Mouse (Mus musculus) adrenal gland, postnatal 14 days (tissue): Measurements from ENCODE around the gene Mtmr4. TPM values are rescaled to one million over a fixed set of nuclear protein-coding genes. Genes with fewer than 3 reads are reported as not detected.

Experiments
- DNase-seq: peaks from one replicate; pipeline ENCODE4 v3.0.0; 2021; ENCODE audit warnings: mixed read lengths
- long read RNA-seq, 2 experiments: library from polyadenylated mRNA; stranded (forward); transcript quantifications; one replicate each; pipeline ENCODE4 v2.0.0; 2021
- total RNA-seq: library from RNA; stranded (reverse); gene quantifications from 2 replicates; pipeline ENCODE4 v1.2.3, GENCODE M21; 2021

Mtmr4 gene
- 23.7 and 27.7 TPM in 2 replicates for total RNA-seq
- long read RNA-seq, experiment 1, full-length matches to known transcripts, result 3 of 5 reads
- long read RNA-seq, experiment 1, partial matches to known transcripts, result 0 of 5 reads
- long read RNA-seq, experiment 1, other reads (novel, unspliced or antisense), result 2 of 5 reads
- long read RNA-seq, experiment 2, full-length matches to known transcripts, result 1 of 4 reads
- long read RNA-seq, experiment 2, partial matches to known transcripts, result 2 of 4 reads
- long read RNA-seq, experiment 2, other reads (novel, unspliced or antisense), result 1 of 4 reads

DNA sequence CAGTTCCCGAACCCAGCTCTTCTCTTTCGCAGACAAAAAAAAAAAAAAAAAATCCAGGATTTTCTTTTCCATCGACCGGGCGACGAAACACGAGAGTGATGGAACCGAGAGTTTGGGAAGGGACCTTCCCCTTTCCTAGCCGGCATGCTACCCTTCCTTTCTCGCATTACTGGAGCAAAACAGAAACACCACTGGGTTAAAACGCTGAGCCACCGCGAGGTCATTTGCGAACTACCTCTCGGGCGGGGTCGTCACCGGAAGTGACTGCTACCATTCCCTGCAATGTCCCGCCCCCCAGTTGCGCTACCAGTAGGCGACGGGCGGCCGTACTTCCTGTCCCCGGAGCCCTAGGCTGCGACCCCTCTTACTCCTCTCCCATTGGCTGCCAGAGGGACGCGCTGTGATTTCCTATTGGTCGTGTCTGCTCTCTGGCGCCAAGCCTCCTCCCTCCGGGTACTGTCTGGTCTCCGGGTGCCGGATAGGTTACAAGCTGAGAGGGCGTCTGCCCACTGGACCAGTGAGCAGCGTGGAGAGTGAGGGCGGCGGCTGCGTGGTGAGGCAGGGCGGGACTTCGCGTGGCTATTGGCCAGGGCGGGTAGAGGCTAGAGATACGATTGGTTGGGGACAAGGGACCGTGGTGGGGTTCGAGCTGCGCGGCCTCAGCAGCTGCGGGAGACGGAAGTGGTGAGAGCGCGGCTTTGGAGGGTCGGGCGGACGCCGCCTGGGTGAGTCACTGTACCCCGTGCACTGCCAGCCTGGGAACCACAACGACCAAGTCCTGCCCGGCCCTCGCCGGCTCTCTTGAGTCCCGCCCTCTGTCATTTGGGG, at the start of gene Mtmr4:
Gene Mtmr4 (plus strand): TSS at position 637 of the 828 bp plus-strand sequence.
- peak; percentile 100 for DNase-seq

DNA sequence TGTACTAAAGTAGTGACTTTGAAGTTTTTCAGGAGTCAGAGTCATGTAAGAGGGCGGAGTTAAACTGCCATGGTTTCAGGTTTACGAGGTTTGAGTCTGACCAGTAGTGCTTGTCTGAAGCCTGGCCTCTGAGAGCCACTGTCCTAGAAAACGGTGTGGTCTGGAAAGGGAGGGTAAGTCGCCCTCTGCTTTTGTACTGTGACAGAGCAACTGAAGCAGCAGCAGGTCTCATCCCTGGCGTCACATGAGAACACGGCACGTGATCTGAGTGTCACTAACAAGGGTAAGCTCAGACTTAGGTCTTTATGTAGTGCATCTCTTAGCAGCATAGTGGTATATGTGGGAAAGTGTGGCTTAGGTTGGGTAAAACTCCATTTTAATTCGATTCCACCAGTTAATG, 49.7 kb upstream of the Mtmr4 start:
- DNase-seq, result peak; percentile 26

GRCm38 (mm10) chr11:87542906-87543305, 49.1 kb upstream of the Mtmr4 start:
- no peak for DNase-seq

- DNase-seq, result no peak
These were observed 38.6 kb upstream of the Mtmr4 start for GRCm38 (mm10) chr11:87553342-87553741.

- DNase-seq, result no peak
These were observed 37.6 kb upstream of the Mtmr4 start for GRCm38 (mm10) chr11:87554386-87554785.

DNA sequence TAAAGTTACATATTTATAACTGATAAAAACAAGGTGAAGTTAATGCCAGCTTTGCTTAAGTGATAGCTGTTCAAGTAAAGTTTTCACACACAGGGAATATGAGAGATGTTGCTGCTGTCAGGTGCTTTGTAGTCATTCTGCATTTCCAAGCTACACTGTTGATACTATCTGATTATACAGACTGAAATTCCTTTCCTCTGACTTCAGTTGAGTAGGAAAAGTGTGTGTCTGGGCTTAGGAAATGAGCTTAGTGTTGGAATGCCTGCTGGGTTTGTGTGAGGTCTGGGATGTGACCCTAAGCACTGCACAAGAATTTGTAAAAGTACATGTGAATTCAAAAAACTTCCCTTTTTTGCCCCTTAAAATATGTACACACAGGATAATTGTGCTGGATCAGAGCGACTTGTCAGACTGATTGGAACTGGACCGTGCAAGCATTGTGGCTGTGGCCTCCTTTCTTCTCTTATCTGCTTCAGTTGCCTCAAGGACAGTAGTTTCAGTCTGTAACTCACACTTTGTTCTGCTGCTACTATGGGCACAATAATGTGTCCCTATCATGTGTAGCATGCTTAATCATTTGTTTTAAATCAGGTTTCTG, 36.8 kb upstream of the Mtmr4 start:
- DNase-seq, result no peak

- DNase-seq, result no peak
These were observed 30.8 kb upstream of the Mtmr4 start for GRCm38 (mm10) chr11:87561208-87561607.

- DNase-seq, result no peak
These were observed 25.5 kb upstream of the Mtmr4 start, which contains the start of gene Gm11492 for GRCm38 (mm10) chr11:87566501-87566900. Gene Gm11492 (plus strand): TSS chr11:87566653.

DNA sequence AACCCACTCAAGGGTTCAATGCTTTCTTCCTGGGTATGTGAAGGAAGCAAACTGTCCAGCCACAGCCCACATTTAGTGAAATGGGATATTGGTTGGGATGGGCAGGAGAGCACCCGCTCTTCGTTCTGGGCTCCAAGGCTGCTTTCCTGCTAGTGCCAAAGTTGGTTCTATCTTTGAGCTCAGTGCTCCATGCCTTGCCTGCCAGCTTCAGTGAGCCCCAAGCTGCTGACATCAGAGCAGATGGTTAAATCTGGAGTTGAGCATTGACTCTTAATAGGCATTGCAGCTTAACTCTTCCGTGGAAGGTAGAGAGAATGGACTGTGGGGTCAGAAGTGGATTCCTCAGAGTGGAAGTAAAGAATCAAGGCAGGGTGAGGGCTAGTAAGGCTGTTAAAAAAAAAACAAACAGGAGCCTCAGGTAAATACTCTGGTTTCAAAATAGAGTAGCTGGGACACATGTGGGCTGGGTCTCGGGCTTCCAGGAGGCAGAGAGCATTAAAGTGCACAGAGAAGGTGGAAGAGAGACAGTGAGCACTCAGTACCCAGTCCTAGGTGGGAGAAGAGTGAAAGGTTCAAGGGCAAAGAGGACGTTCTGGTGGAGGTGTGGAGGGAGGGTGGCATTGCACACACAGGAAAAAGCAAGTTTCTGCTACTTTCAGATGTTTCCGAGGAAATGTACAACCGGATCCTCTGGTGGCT, 23.6 kb upstream of the Mtmr4 start, which contains the start of gene Sept4:
Gene Sept4 (plus strand): TSS at position 649 of the 699 bp plus-strand sequence.
- no peak for DNase-seq

DNA sequence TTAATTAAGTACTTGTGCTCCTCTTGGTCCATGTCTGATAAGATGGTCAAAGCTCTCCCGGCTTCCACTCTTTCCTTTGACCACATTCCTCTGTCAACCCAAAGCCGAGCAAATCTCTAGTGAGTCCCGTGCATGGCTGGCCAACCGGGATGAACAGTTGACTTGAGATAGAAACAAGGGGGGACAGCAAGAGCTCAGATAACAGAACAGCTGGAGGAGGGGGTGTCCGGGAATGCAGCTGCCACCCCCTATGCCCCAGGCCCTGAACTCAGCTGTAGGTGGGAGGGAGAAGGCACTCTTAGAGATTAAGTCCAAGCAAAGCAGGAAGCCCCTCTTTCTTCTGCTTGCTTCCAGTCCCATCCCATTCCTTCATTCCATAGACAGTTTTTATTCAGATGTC, 21.2 kb upstream of the Mtmr4 start:
- DNase-seq, result no peak

DNA sequence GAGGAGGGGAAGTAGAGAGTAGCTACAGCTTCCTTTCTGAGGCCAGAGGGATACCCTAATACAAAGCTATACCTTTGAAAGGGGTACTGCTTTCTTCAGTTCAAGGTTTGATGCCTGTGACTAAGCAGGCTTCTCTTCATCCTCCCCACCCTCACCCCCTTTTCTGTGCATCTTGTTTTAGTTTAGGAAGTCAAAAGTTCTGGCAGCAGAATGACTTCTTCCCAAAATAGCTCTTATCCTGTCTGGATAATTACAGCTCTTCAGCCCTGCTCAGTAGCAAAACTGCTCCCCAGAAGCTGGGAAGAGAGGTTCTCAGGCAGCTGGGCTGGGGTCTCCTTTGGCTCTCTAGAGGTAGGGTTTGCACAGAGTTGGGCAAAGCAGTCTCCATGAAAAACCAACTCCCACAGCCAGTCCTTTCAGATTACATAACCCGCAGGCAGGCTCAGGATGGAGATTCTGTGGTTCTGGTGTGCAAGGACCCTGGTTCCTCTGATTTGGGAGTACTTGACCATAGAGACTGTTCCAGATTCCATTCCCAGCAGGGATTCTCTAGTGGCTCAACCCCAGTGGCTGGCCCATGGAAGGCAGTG, 20.5 kb upstream of the Mtmr4 start:
- no peak for DNase-seq

DNA sequence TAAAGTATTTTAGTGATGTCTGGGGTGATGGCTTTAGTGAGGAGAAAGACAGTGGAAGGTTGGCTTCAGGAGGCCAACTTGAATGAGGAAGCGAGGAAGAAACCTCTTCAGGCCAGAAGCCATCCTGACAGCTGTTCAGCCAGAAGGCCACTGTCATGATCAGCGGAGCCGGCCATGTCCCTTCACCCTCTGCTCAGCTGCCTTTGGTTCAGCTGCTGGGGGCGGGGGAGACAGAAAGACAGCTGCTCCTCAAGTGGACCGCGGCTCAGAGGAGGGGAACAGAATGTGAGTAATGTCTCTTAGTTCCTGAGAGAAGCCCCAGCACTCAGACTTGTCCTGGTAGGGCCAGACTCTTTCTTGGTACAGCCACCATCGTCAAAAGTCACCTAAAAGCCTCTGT, 18.2 kb upstream of the Mtmr4 start:
- DNase-seq, result no peak

DNA sequence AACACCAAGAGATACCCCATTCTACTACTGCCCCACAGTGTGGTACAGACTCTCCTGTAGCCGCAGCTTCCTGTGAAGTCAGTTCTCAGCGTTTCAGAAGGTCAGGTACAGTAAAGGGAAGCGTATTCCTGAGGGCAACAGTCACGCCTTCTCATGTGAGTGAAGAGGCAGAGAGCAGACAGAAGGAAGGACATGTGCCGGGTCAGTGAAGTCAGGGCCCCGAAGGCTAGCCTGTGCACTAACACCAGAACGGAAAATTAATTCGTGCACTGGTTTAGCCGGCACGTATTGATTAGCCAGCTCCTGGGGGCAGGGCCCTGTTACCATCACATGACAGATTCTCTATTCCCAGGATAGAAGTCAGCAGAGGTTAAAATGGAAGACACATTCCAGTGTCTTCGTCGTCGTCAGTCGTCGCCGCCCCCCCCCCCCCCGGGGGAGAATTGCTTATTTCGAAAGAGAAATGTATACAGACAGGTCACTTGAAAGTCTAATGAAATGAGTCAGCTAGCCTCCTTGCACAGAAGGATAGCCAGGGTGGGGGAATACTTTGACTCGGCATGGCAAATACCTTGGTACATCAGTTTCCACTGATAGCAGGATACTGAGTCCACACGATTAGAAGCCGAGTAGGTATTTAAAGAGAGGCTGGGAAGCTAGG, 17.3 kb upstream of the Mtmr4 start:
- no peak for DNase-seq

- DNase-seq, result no peak
These were observed 14.2 kb upstream of the Mtmr4 start for GRCm38 (mm10) chr11:87577601-87578248.

DNA sequence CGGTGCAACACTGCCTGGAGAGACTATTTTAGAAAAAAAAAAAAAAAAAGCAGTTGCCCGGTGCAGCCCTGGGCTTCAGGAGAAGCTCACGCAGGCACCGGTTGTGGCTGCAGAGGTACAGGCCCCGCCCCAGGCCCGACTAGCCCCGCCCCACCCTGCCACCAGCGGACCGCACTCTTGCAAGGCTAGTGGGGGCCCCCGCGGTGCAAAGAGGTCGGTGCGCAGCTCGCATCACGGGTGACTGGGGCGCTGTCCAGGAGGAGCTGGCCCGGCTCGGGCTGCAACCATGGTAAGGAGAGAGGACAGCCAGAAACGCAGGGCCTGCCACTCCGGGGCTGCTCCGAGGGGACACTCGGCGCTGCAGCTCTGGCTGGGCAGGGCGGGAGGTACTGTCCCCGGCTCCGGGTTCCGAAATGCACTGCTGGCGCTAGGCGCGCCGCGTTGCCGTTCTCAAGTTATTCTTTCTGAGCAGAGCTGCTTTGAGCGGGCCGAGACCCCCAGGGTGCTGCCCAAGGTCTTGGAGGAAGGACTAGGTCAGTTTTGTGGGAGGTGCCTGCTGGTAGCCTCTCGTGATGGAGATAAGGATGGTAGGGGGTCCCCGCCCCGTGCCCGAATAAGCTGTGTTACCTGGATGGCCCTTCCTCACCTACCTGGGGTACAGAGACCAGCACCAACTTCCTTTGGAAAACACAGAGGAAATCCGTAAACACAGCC, 13.6 kb upstream of the Mtmr4 start:
- peak; percentile 85 for DNase-seq

- DNase-seq, result no peak
These were observed 12.9 kb upstream of the Mtmr4 start for GRCm38 (mm10) chr11:87578963-87579601.

DNA sequence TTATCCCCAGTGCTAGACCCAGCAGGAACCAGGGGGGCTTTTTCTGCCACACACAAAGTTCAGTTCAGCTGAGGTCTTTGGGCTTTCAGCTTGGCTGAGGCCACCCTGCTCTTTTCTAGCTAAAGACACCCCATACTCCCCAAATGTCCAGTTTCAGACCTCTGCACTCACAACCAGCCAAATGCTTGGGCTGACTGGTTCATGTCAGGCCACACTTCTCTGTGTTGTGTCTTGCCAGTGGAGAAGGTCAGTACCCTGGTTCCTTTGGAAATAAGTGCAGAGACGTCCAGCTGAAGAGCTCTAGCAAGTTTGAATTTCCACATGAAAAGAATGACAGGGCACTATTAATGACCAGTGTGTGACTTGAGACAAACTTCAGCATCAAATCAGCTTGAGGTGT, 12.2 kb upstream of the Mtmr4 start:
- no peak for DNase-seq

DNA sequence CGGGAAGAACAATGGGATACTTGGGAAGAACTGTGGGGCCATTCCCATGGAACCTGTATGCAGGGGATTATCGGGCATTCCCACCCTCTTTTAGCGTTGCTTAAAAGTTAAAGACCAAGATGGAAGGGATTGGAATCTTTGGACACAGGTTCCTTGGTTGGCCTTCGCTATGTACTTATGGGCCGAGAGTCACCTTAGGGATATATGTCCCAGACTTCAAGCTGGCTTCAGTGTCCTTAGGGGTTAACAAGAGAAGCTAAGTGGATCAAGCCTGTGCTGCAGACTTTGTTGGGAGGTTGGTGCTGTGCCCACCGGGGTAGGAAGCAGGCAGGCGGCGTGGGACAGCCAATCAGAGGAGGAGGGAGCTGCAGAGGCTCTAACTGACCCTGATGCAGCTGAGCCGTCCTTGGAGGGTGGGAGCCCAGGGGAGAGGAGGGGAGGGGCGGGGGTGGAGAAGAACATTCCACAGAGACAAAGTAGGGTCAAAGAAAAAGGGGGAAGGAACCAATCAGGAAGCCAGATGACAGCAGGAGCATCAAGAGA, 11.3 kb upstream of the Mtmr4 start:
- DNase-seq, result no peak

- no peak for DNase-seq
These were observed 10.6 kb upstream of the Mtmr4 start for GRCm38 (mm10) chr11:87581161-87581865.
